Mouse (Mus musculus): ENCODE results near the gene Ankrd63.
A peak's percentile ranks its signal among the peaks of the same experiment; 100 is the strongest.
"Not testable (repeated sequence)": the region's sequence is repeated elsewhere in the genome, so short reads cannot be mapped to it uniquely, and the experiment has no call there.

Ankrd63 gene

GRCm38 (mm10) chr2:118662902-118663803 is 40.6 kb downstream of the Ankrd63 start, which contains the start of gene Pak6:
TSS of gene Pak6 (plus strand) at chr2:118663303.
- DNase-seq (ENCODE audit: low spot score in 2 of 2) = peak in 1 of 2 experiments; percentile 22

GRCm38 (mm10) chr2:118661891-118662290 is 41.9 kb downstream of the Ankrd63 start:
- no peak for DNase-seq (ENCODE audit: low spot score in 2 of 2)

GRCm38 (mm10) chr2:118659998-118660452 is 43.7 kb downstream of the Ankrd63 start:
- peak in 1 of 2 experiments; percentile 49 for DNase-seq (ENCODE audit: low spot score in 2 of 2)

- DNase-seq (ENCODE audit: low spot score in 2 of 2) = no peak
These were observed 44.3 kb downstream of the Ankrd63 start for GRCm38 (mm10) chr2:118659493-118659892.

- no peak for DNase-seq (ENCODE audit: low spot score in 2 of 2)
These were observed 44.7 kb downstream of the Ankrd63 start for GRCm38 (mm10) chr2:118659077-118659476.

GRCm38 (mm10) chr2:118658457-118658856 is 45.3 kb downstream of the Ankrd63 start:
- no peak for DNase-seq (ENCODE audit: low spot score in 2 of 2)

- DNase-seq (ENCODE audit: low spot score in 2 of 2) = no peak
These were observed 47.0 kb downstream of the Ankrd63 start for GRCm38 (mm10) chr2:118656688-118657281.

- not testable (repeated sequence) for DNase-seq (ENCODE audit: low spot score in 2 of 2)
These were observed 53.1 kb downstream of the Ankrd63 start for GRCm38 (mm10) chr2:118650697-118651096.
